Mouse (Mus musculus): Measurements from ENCODE around the gene Ndrg3. TPM values are rescaled to one million over a fixed set of nuclear protein-coding genes. Genes with fewer than 3 reads are reported as not detected.
A peak's percentile ranks its signal among the peaks of the same experiment; 100 is the strongest.

Ndrg3 gene
- polyA plus RNA-seq, 1 experiment from 2014 or later: 22.8 TPM

- Histone ChIP-seq H3K4me1 (ENCODE audit: insufficient read depth, low read depth, low read length) (no peaks in the 10 kb centered on the region), H3K9me3 (ENCODE audit: low read length) (no peaks in the 10 kb centered on the region), H3K36me3 (ENCODE audit: insufficient read depth, low read length) (no peaks in the 10 kb centered on the region), H3K9ac (replicated peaks; ENCODE audit: low read depth) (no peak overlapping the region), H3K27me3 (replicated peaks; ENCODE audit: insufficient read depth, low read length) (no peaks in the 10 kb centered on the region), H3K4me2 (replicated peaks; ENCODE audit: low read depth, low read length) (no peak overlapping the region), H3K27ac (ENCODE audit: low read length) (no peak overlapping the region), H3K4me3 (ENCODE audit: low read depth, low read length) (no peak overlapping the region)
- DNase-seq (ENCODE audit: low spot score) (no peak), ATAC-seq (no peak)
- no peak for TF ChIP-seq CTCF (IDR thresholded peaks at IDR 0.05)
- no peak for TF ChIP-seq EP300 (IDR thresholded peaks at IDR 0.05)
- 75% methylated on average over 2 of the region's 2 CpGs for WGBS
Measured at GRCm38 (mm10) chr2:156901344-156901743, 90.5 kb downstream of the Ndrg3 start.

GRCm38 (mm10) chr2:156899184-156899583 is 92.7 kb downstream of the Ndrg3 start:
- Histone ChIP-seq H3K27me3 (replicated peaks; ENCODE audit: insufficient read depth, low read length) (no peaks in the 10 kb centered on the region), H3K9me3 (ENCODE audit: low read length) (no peaks in the 10 kb centered on the region), H3K4me2 (replicated peaks; ENCODE audit: low read depth, low read length) (no peak overlapping the region), H3K4me3 (ENCODE audit: low read depth, low read length) (no peak overlapping the region), H3K36me3 (ENCODE audit: insufficient read depth, low read length) (no peaks in the 10 kb centered on the region), H3K27ac (ENCODE audit: low read length) (no peak overlapping the region), H3K9ac (replicated peaks; ENCODE audit: low read depth) (no peak overlapping the region), H3K4me1 (ENCODE audit: insufficient read depth, low read depth, low read length) (no peaks in the 10 kb centered on the region)
- TF ChIP-seq CTCF (IDR thresholded peaks at IDR 0.05) (no peak), EP300 (IDR thresholded peaks at IDR 0.05) (no peak)
- ATAC-seq (no peak), DNase-seq (ENCODE audit: low spot score) (no peak)
- 56% methylated on average over 4 of the region's 4 CpGs for WGBS

- 45% methylated on average over 4 of the region's 4 CpGs for WGBS
Measured at GRCm38 (mm10) chr2:156898374-156898773, 93.5 kb downstream of the Ndrg3 start.

GRCm38 (mm10) chr2:156897034-156897433 is 94.8 kb downstream of the Ndrg3 start:
- H3K4me3 ChIP-seq (ENCODE audit: low read depth, low read length): no peak overlapping the region
- no peaks in the 10 kb centered on the region for H3K36me3 ChIP-seq (ENCODE audit: insufficient read depth, low read length)
- 80% methylated on average over 9 of the region's 9 CpGs for WGBS
- H3K4me2 ChIP-seq (replicated peaks; ENCODE audit: low read depth, low read length): no peak overlapping the region
- no peak for TF ChIP-seq CTCF (IDR thresholded peaks at IDR 0.05)
- no peak for TF ChIP-seq EP300 (IDR thresholded peaks at IDR 0.05)
- H3K27ac ChIP-seq (ENCODE audit: low read length): no peak overlapping the region
- DNase-seq (ENCODE audit: low spot score) (no peak), ATAC-seq (no peak)
- H3K4me1 ChIP-seq (ENCODE audit: insufficient read depth, low read depth, low read length): no peaks in the 10 kb centered on the region
- no peak overlapping the region for H3K9ac ChIP-seq (replicated peaks; ENCODE audit: low read depth)
- H3K27me3 ChIP-seq (replicated peaks; ENCODE audit: insufficient read depth, low read length): no peaks in the 10 kb centered on the region
- no peaks in the 10 kb centered on the region for H3K9me3 ChIP-seq (ENCODE audit: low read length)

More at GRCm38 (mm10) chr2:156898374-156898773, 93.5 kb downstream of the Ndrg3 start:
- no peak for TF ChIP-seq EP300 (IDR thresholded peaks at IDR 0.05)
- no peak for TF ChIP-seq CTCF (IDR thresholded peaks at IDR 0.05)
- Histone ChIP-seq H3K9ac (replicated peaks; ENCODE audit: low read depth) (no peak overlapping the region), H3K27ac (ENCODE audit: low read length) (no peak overlapping the region), H3K4me3 (ENCODE audit: low read depth, low read length) (no peak overlapping the region), H3K4me1 (ENCODE audit: insufficient read depth, low read depth, low read length) (no peaks in the 10 kb centered on the region), H3K9me3 (ENCODE audit: low read length) (no peaks in the 10 kb centered on the region), H3K4me2 (replicated peaks; ENCODE audit: low read depth, low read length) (no peak overlapping the region), H3K36me3 (ENCODE audit: insufficient read depth, low read length) (no peaks in the 10 kb centered on the region), H3K27me3 (replicated peaks; ENCODE audit: insufficient read depth, low read length) (no peaks in the 10 kb centered on the region)
- DNase-seq (ENCODE audit: low spot score) (no peak), ATAC-seq (no peak)

GRCm38 (mm10) chr2:156896384-156896914 is 95.4 kb downstream of the Ndrg3 start:
- TF ChIP-seq EP300 (IDR thresholded peaks at IDR 0.05) (no peak), CTCF (IDR thresholded peaks at IDR 0.05) (no peak)
- WGBS: 41% methylated on average over 9 of the region's 9 CpGs

GRCm38 (mm10) chr2:156894496-156895265 is 97.2 kb downstream of the Ndrg3 start:
- no peaks in the 10 kb centered on the region for H3K9me3 ChIP-seq (ENCODE audit: low read length)
- H3K9ac ChIP-seq (replicated peaks; ENCODE audit: low read depth): no peak overlapping the region
- no peaks in the 10 kb centered on the region for H3K36me3 ChIP-seq (ENCODE audit: insufficient read depth, low read length)

More at GRCm38 (mm10) chr2:156896384-156896914, 95.4 kb downstream of the Ndrg3 start:
- H3K27me3 ChIP-seq (replicated peaks; ENCODE audit: insufficient read depth, low read length): no peaks in the 10 kb centered on the region
- H3K36me3 ChIP-seq (ENCODE audit: insufficient read depth, low read length): no peaks in the 10 kb centered on the region
- no peak overlapping the region for H3K4me2 ChIP-seq (replicated peaks; ENCODE audit: low read depth, low read length)
- H3K9ac ChIP-seq (replicated peaks; ENCODE audit: low read depth): no peak overlapping the region
- H3K27ac ChIP-seq (ENCODE audit: low read length): no peak overlapping the region
- no peaks in the 10 kb centered on the region for H3K4me1 ChIP-seq (ENCODE audit: insufficient read depth, low read depth, low read length)
- no peaks in the 10 kb centered on the region for H3K9me3 ChIP-seq (ENCODE audit: low read length)
- no peak for ATAC-seq
- DNase-seq (ENCODE audit: low spot score): no peak
- H3K4me3 ChIP-seq (ENCODE audit: low read depth, low read length): no peak overlapping the region

More at GRCm38 (mm10) chr2:156894496-156895265, 97.2 kb downstream of the Ndrg3 start:
- ATAC-seq: peak; percentile 53
- Histone ChIP-seq H3K27ac (ENCODE audit: low read length) (no peak overlapping the region), H3K4me2 (replicated peaks; ENCODE audit: low read depth, low read length) (no peak overlapping the region), H3K27me3 (replicated peaks; ENCODE audit: insufficient read depth, low read length) (no peaks in the 10 kb centered on the region), H3K4me1 (ENCODE audit: insufficient read depth, low read depth, low read length) (no peaks in the 10 kb centered on the region), H3K4me3 (ENCODE audit: low read depth, low read length) (no peak overlapping the region)
- DNase-seq (ENCODE audit: low spot score): peak; percentile 57
- TF ChIP-seq CTCF (IDR thresholded peaks at IDR 0.05) (no peak), EP300 (IDR thresholded peaks at IDR 0.05) (no peak)
- 42% methylated on average over 15 of the region's 15 CpGs for WGBS
